Mouse (Mus musculus) intestine, embryonic 14.5 days (tissue): ENCODE data around the gene Reln. TPM values are rescaled to one million over a fixed set of nuclear protein-coding genes. Genes with fewer than 3 reads are reported as not detected.

Source experiments
- ATAC-seq: fragments of 200-750 bp; cut with Nextera tagmentation; replicated peaks from 2 replicates; pipeline ENCODE4 v1.8.0; 2017; ENCODE audit warnings: low read depth, moderate number of reproducible peaks, moderate TSS enrichment, moderate library complexity; ENCODE audit not compliant: low FRiP score, low TSS enrichment
- DNase-seq: peaks from one replicate; pipeline ENCODE4 v3.0.0-alpha.2; 2018; ENCODE audit warnings: low spot score
- H3K27ac ChIP-seq: fragments of 300-500 bp; sonication (generic); 2 replicates; pipeline ENCODE4 v1.5.1; 2014; ENCODE audit warnings: low read depth, mild to moderate bottlenecking, control low read depth
- H3K27me3 ChIP-seq: fragments of 300-500 bp; sonication (generic); replicated peaks from 2 replicates; pipeline ENCODE4 v1.6.1; 2014; ENCODE audit warnings: low read length, control low read depth; ENCODE audit not compliant: control insufficient read depth, insufficient read depth
- H3K36me3 ChIP-seq: fragments of 300-500 bp; sonication (generic); 2 replicates; pipeline ENCODE4 v1.6.1; 2014; ENCODE audit warnings: low read length, control low read depth; ENCODE audit not compliant: control insufficient read depth, insufficient read depth
- H3K4me1 ChIP-seq: fragments of 300-500 bp; sonication (generic); replicated peaks from 2 replicates; pipeline ENCODE4 v1.6.1; 2014; ENCODE audit warnings: low read length, control low read depth, mixed read lengths; ENCODE audit not compliant: control insufficient read depth, insufficient read depth
- H3K4me2 ChIP-seq: fragments of 300-500 bp; sonication (generic); 2 replicates; pipeline ENCODE4 v1.6.1; 2014; ENCODE audit warnings: low read length
- H3K4me3 ChIP-seq: fragments of 300-500 bp; sonication (generic); 2 replicates; pipeline ENCODE4 v1.5.1; 2014; ENCODE audit warnings: low read depth, low read length, control low read depth, mixed read lengths
- H3K9ac ChIP-seq: fragments of 300-500 bp; sonication (generic); 2 replicates; pipeline ENCODE4 v1.6.1; 2014; ENCODE audit warnings: mild to moderate bottlenecking, low read length
- H3K9me3 ChIP-seq: fragments of 300-500 bp; sonication (generic); 2 replicates; pipeline ENCODE4 v1.6.1; 2016; ENCODE audit warnings: low read length, control low read depth; ENCODE audit not compliant: control insufficient read depth
- whole genome bisulfite sequencing: fragments of 180-500 bp; shearing (Covaris S2); extraction: QIAGEN DNeasy Blood & Tissue Kit; methylation state at CpG from one replicate; pipeline ENCODE4 v1.1.7; 2014; 5-methylcytosine and 5-hydroxymethylcytosine counted together
- polyA plus RNA-seq: library from polyadenylated mRNA; unstranded; fragments of >200 nt; fragmentation: Nextera tagmentation; extraction: Ambion mirVana; gene quantifications from 2 replicates; pipeline ENCODE4 v1.2.1, GENCODE M21; 2014

Reln gene
- polyA plus RNA-seq, 1 experiment from 2014 or later = 3.7 TPM

DNA sequence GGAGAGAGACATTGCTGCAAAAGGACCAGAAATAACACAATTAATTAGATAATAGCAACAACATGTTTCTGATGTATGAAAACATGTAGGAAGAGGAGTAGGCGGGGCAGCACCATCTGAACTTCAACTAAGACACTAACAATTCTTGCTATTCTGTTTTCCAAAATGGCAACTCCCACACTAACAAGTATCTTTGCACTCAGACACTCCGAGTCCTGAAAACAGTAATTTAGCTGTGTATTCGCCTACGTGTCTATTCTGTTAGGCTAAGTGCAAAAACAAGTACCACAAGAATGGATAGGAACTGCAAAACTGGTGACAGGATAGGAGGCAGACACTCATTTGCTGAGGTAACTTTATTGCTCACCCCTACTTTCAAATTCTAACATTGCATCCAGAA is 70.4 kb downstream of the Reln start:
- ATAC-seq = no peak
- 88% methylated on average over 4 of the region's 4 CpGs for WGBS

DNA sequence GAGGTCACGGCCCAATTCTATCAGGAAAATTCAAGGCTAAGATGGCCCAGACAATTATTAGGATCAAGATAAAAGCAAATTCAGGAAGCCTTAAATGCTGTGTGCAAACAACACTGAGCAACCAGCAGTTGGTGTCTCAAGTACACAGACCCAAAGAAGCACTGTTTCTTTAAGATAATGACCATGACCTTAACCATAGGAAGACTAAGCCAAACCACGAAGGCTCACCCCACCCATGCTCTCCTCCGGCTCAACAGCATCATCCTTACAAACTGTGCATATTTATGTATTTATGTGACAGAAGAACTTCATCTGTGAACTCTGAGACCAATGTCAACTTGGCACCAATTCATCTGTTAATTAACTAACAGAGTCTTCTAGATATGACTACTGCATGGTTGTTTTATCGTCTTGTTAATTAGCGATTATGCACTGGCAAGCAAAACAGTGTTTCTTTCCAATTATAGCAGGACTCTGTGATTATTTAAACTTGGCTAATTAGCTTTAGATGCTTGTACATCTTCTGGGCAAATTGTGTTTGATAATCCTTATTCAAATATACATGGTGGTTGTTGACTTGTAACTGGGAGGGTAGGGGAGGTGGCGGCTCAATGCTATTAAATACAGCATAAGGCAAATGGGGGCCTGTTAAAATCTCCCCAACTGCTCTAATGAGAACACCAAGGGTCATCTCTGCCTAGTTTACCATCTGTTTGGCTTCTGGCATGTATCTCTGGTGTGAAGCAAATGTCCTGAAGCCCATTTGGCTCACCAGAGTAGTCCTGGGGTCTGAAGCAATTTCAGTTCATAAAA is 77.8 kb downstream of the Reln start:
- DNase-seq (no peak), ATAC-seq (no peak)
- no peaks in the 10 kb centered on the region for H3K9me3 ChIP-seq
- no peaks in the 10 kb centered on the region for H3K36me3 ChIP-seq
- H3K9ac ChIP-seq = no peak overlapping the region
- WGBS = 86% methylated on average over 6 of the region's 6 CpGs
- H3K4me1 ChIP-seq = no peaks in the 10 kb centered on the region
- H3K27me3 ChIP-seq = no peaks in the 10 kb centered on the region
- no peak overlapping the region for H3K4me2 ChIP-seq
- no peak overlapping the region for H3K4me3 ChIP-seq
- no peak overlapping the region for H3K27ac ChIP-seq

More for the DNA sequence above, 70.4 kb downstream of the Reln start:
- H3K36me3 ChIP-seq = no peaks in the 10 kb centered on the region
- H3K4me1 ChIP-seq = no peaks in the 10 kb centered on the region
- H3K9ac ChIP-seq = no peak overlapping the region
- no peak overlapping the region for H3K4me2 ChIP-seq
- no peak overlapping the region for H3K4me3 ChIP-seq
- no peaks in the 10 kb centered on the region for H3K9me3 ChIP-seq
- no peaks in the 10 kb centered on the region for H3K27me3 ChIP-seq
- no peak for DNase-seq
- H3K27ac ChIP-seq = no peak overlapping the region

DNA sequence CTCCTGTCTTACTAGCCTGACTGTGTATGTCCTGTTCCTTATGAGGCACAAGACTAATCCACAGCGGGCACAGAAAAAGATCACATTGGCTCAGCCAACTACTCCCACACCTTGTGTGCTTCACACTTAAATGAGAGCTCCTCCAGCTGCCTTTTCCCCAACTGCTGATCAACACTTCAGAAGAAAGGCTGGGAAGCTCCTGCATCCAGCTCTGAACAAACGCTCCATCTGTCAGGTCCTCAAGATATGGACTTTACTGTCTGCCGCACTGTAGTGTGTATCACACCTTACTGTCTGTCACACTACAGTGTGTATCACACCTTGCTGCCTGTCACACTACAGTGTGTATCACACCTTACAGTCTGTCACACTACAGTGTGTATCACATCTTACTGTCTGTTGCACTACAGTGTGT is 82.1 kb downstream of the Reln start:
- no peaks in the 10 kb centered on the region for H3K27me3 ChIP-seq
- DNase-seq = no peak
- H3K9me3 ChIP-seq = no peaks in the 10 kb centered on the region
- H3K4me1 ChIP-seq = no peaks in the 10 kb centered on the region
- no peak overlapping the region for H3K27ac ChIP-seq
- no peak overlapping the region for H3K9ac ChIP-seq
- no peak overlapping the region for H3K4me3 ChIP-seq
- H3K4me2 ChIP-seq = no peak overlapping the region
- no peaks in the 10 kb centered on the region for H3K36me3 ChIP-seq
- WGBS = 88% methylated on average over 3 of the region's 3 CpGs
- no peak for ATAC-seq

DNA sequence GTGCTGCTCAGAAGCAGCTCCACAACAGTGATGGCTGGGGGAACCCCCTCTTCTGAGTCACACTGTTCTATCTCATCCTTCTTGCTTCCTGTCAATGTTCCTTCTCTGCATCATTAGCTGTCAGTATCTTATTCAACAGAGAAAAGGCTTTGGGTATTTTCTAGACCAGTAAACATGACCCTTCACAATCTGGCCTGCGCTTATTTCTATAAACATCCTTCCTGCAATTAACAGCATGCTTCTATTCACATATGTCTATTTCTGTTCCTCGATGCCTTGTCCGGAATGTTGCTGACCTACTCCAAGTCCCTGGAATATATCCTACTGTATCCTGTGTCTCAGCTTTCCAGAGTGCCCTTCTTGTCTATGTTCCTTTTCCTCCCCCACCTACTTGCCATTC is 89.2 kb downstream of the Reln start:
- no peak overlapping the region for H3K4me3 ChIP-seq
- H3K36me3 ChIP-seq = no peaks in the 10 kb centered on the region
- H3K4me2 ChIP-seq = no peak overlapping the region
- DNase-seq = no peak
- ATAC-seq = no peak
- H3K9ac ChIP-seq = no peak overlapping the region
- no peaks in the 10 kb centered on the region for H3K9me3 ChIP-seq
- H3K4me1 ChIP-seq = no peaks in the 10 kb centered on the region
- 76% methylated on average over 3 of the region's 3 CpGs for WGBS
- no peaks in the 10 kb centered on the region for H3K27me3 ChIP-seq
- H3K27ac ChIP-seq = no peak overlapping the region

DNA sequence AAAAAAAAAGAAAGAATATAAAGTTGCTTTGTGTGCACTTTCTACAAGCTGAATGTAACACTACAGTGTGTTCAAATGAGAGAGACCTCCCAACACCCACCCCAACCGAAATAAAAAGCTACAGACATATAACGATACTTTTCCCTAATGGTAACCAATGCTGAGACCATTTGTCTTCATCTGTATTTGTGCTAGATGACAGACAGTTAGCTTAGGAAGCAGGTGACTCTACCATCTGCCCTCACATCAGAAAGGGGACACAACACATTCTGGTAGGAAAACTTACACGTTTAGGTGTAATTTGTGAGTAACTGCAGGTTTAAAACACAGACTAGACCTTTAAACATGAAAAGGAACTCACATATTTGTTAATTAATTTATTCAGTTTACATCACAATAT is 90.6 kb downstream of the Reln start:
- no peak overlapping the region for H3K27ac ChIP-seq
- no peak overlapping the region for H3K4me2 ChIP-seq
- no peak overlapping the region for H3K4me3 ChIP-seq
- no peaks in the 10 kb centered on the region for H3K36me3 ChIP-seq
- H3K9me3 ChIP-seq = no peaks in the 10 kb centered on the region
- 79% methylated on average over 3 of the region's 3 CpGs for WGBS
- no peaks in the 10 kb centered on the region for H3K4me1 ChIP-seq
- no peak overlapping the region for H3K9ac ChIP-seq
- ATAC-seq = no peak
- DNase-seq = no peak
- H3K27me3 ChIP-seq = no peaks in the 10 kb centered on the region

DNA sequence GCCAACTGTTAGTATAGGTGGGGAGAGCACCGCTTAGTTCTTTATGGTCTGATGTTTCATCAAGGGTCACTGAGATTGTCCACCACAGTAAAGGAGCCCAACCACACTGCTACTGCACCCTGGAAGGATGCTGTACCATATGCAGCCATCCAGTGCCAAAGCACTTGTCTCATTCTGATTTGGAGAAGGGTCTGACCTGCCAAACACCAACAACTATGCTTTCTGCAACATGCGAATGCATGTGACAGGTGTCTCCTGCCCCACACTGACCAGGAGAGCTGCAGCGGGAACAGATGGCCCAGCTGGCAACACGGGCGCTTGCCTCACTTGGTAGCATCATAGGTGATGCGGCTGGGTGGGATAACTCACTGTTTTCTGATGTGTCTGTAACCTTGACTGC is 91.2 kb downstream of the Reln start:
- 92% methylated on average over 6 of the region's 6 CpGs for WGBS
- DNase-seq (no peak), ATAC-seq (no peak)
- Histone ChIP-seq H3K27me3 (no peaks in the 10 kb centered on the region), H3K4me2 (no peak overlapping the region), H3K27ac (no peak overlapping the region), H3K9me3 (no peaks in the 10 kb centered on the region), H3K9ac (no peak overlapping the region), H3K4me3 (no peak overlapping the region), H3K36me3 (no peaks in the 10 kb centered on the region), H3K4me1 (no peaks in the 10 kb centered on the region)

DNA sequence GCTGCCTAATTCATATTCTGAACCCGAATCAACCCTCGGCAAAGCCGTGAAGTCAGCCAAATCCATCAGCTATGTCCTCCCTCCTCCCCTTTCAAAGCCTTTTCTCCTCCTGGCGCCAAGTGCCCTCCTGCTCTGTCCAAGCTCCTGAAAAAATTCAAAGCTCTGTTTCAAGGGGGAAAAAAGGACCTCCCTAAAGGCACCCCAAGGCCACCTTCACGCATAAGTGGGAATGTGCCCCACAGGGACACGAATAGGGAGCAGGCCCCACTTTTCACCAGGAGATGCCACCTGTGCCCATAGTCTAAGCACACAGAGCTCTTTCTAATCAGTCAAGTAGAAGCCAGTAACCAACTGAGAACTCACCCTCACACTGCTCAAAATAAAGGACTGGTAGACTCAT is 96.7 kb downstream of the Reln start:
- Histone ChIP-seq H3K9ac (no peak overlapping the region), H3K27ac (no peak overlapping the region), H3K4me1 (no peaks in the 10 kb centered on the region), H3K4me2 (no peak overlapping the region), H3K4me3 (no peak overlapping the region), H3K9me3 (no peaks in the 10 kb centered on the region), H3K36me3 (no peaks in the 10 kb centered on the region), H3K27me3 (no peaks in the 10 kb centered on the region)
- DNase-seq (no peak), ATAC-seq (no peak)
- WGBS = 84% methylated on average over 6 of the region's 6 CpGs

DNA sequence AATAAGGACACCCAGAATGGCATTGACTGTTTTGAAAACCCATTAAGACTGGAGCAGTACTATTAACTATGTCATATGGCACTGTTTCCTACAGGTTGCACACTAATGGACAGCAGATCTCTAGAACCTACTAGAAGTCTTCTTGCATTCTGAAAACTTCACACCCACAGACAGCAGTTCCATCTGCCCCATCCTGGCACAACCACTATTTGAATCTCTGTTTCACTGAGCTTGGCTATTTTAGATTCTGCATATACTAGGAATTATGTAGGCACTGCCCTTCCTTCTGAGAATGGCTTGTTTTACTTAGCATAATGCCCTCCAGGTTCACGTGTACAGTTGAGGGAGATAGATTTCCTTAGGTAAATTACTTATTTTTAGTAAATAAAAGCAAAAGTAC is 99.4 kb downstream of the Reln start:
- Histone ChIP-seq H3K4me1 (no peaks in the 10 kb centered on the region), H3K9me3 (no peaks in the 10 kb centered on the region), H3K4me2 (no peak overlapping the region), H3K4me3 (no peak overlapping the region), H3K9ac (no peak overlapping the region), H3K27me3 (no peaks in the 10 kb centered on the region), H3K36me3 (no peaks in the 10 kb centered on the region), H3K27ac (no peak overlapping the region)
- no peak for ATAC-seq
- 77% methylated on average over 1 of the region's 1 CpGs for WGBS
- DNase-seq = no peak

DNA sequence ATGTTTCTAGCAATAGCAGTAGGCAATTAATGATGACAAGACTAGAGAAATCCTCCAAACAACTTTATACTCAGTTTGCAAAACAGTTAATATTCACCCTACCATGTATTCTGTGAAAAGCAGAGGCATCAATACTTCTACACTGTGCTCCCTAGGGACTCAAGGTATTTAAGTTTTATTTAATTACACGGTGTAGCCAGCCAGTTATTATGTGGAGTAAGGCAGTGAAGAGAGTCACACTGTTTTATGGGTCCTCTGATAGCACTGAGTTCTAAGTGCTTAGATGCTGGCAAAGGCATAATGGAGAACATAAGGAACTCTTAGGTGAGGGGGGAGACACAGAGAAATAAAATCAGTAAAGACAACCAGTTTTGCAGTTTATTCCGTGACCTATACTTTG is 101.0 kb downstream of the Reln start:
- H3K9ac ChIP-seq = no peak overlapping the region
- no peak overlapping the region for H3K4me3 ChIP-seq
- H3K4me1 ChIP-seq = no peaks in the 10 kb centered on the region
- no peaks in the 10 kb centered on the region for H3K36me3 ChIP-seq
- no peak for ATAC-seq
- 86% methylated on average over 2 of the region's 2 CpGs for WGBS
- H3K27me3 ChIP-seq = no peaks in the 10 kb centered on the region
- no peaks in the 10 kb centered on the region for H3K9me3 ChIP-seq
- no peak for DNase-seq
- H3K27ac ChIP-seq = no peak overlapping the region
- H3K4me2 ChIP-seq = no peak overlapping the region
